Mouse (Mus musculus): ENCODE measurements around the gene Dvl3.

Dvl3 gene

DNA sequence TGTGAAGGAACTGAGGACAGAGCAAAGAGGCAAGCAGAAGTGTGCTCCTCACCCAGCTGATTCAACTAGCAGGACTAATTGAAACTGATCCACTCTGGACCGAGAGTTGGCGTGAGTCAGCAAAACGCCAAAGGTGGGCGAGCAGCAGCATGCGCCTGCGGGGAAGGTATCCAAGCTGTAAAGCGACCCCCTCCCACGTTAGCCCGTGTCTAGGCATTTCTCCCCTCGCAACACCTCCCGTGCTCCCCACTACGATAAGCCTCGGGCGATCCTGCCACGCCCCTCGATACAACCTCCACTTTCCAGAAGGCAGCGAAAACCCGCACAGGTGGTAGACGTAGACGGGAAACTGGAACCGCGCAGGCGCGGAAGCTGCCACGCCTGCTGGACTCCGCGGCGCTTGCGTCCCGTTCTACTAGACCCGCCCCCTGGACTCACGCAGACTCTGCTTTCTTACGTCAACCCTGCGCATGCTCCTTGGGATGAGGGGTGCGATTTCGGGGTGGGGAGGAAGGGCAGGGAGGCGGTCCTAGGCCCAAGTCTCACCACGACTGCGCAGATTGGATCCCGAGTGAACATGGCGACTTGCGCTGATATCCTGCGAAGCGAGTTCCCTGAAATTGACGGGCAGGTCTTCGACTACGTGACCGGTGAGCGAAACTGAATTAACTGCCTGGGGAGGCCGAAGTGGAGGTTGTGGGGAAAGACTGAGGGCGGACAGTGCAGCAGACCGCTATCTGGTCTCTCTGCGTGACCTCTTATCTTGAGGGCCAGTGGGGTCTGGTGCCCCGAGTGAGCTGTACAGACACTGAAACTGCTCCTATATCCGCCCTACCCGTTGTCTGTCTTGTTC is 31.5 kb downstream of the Dvl3 start, which contains the start of gene Abcf3:
TSS of gene Abcf3 (plus strand) at position 482 of the 853 bp plus-strand sequence.
- peak; percentile 98 to 99 for DNase-seq

DNA sequence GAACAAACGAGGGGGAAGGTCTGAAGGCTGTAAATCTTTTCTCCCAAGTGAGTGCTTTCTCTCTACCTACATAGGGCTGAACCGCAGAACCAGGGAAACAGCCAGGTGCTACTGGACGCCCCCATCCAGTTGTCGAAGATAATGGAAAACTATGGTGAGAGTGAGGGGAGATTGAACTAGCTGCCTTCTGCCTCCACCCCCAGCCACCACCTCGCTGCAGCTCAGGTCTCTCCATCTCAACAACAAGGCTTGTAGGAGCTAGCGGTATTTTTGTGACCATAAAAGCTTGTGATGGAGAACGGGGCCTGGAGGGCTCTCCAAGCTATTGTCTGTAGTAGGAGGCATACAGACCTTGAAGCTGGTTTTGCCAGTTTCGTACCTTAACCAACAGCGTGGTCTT is 32.4 kb downstream of the Dvl3 start:
- DNase-seq: no peak

DNA sequence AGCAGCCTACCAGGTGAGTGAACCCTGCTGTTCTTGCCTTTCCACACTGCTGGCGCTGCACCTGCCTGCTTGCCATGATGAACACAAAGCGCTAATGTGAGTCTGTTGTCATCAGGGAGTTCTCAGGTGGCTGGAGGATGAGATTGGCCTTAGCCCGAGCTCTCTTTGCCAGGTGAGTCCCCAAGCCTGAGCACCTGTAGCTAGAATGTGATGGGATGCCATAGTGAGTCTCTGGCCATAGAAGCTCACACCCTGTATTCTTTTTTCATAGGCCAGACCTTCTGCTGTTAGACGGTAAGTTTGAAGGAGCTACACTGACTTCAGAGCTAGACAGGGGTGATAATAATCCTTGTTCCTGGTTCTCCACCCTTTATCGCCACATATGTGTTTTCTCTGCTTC is 34.9 kb downstream of the Dvl3 start:
- no peak for DNase-seq

DNA sequence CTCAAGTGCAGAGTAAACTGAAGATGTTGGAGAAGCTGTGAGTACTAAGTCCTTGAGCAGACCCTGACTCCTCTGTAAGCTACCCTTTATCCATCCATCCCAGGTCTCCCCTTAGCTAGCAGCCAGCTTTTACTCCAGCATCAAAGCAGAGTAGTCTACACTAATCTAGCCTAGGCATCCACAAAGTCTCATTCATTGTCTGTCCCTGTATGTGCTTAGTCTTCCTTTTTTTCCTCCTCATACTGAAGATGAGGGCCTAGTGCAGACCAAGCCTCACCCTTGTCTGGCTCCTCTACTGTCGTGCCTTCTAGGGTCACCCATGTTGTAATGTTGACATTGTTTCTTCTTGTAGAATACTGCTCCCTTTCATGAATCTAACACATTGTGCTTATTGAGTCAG is 35.8 kb downstream of the Dvl3 start:
- no peak for DNase-seq

DNA sequence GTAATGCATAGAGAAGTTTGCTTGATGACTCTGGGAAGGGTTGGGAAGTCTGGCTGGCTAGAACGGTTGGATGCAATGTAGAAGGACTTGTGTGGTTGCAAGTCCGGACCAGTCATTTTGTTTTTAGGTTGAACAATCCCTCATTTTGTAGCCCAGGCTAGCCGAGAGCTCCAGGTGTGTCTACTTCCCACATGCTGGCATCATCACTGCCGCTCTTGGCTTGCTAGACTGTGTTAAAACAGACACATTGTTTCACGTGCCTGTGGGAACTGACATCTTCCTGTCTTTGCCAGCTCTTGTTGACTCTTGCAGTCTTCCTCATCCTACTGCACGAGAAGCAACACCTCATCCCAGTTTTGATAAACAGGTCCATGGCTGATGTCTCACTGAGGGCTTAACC is 38.2 kb downstream of the Dvl3 start:
- DNase-seq: no peak

DNA sequence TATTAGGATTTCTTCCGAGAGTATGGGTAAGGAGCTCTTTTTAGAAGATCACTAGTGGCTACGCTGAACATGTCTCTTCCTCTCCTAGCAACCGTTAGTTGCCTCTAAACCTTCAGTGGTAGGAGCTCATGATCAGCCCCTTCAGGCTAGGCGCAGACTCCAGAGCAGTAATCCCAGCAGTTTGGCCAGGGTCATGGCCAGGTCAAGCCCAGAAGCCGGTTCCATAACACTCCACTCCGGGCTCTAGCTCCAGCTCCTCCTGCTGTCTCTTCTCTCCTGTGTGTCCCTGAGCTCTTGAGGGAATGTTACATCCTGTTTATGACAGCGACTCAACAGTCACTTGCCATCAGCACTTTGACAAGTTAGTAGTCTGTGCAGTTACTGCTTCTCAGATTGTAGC is 40.6 kb downstream of the Dvl3 start:
- DNase-seq: no peak

DNA sequence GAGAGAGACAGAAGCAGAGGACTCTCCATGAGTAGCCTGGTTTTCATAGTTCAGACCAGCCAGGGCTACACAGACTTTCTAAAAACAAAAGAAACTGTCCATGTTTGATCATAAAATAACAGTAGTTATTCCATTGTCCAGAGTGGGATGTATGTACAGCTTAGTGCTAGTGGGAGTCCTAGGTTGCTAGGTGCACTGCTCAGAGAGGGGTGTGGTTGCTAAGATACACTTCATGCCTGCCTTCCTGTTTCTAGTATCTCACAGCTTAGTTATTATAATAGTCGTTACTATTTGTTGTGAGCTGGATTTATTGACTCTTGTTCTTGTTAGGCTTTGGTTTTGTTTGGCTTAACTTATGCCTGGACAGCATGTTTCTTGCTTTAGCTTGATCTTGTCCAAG is 48.3 kb downstream of the Dvl3 start:
- DNase-seq: no peak
